Mouse (Mus musculus) E14TG2a.4 (cell line): ENCODE measurements at regions not wholly inside any gene's neighbourhood (a gene's known extent, or its start where the extent isn't known, plus 50 kb on each side); places are given as distances from the start of the nearest gene placed in this dataset.

ENCODE experiments used
- CTCF ChIP-seq: conservative IDR thresholded peaks from 2 replicates; pipeline ENCODE4 v1.5.1; 2014; ENCODE audit warnings: low read length
- NANOG ChIP-seq: IDR thresholded peaks from 2 replicates; pipeline ENCODE4 v1.6.1; 2014; ENCODE audit warnings: borderline replicate concordance, low read length, mixed read lengths
- POU5F1 ChIP-seq: IDR thresholded peaks from 2 replicates; pipeline ENCODE4 v1.6.1; 2014; ENCODE audit warnings: low read length, borderline replicate concordance

- TF ChIP-seq CTCF (no peak), POU5F1 (no peak), NANOG (no peak)
These were observed 218.9 kb upstream of the Klf3 start for GRCm38 (mm10) chr5:64584308-64584707.
